Mouse (Mus musculus) embryonic facial prominence, embryonic 15.5 days (tissue): Measurements from ENCODE around the gene Slc1a6. TPM values are rescaled to one million over a fixed set of nuclear protein-coding genes. Genes with fewer than 3 reads are reported as not detected.
"Not testable (repeated sequence)": the region's sequence is repeated elsewhere in the genome, so short reads cannot be mapped to it uniquely, and the experiment has no call there.

Experiments used
- ATAC-seq: fragments of 200-750 bp; cut with Nextera tagmentation; 2 replicates; pipeline ENCODE4 v1.8.0; 2017; ENCODE audit warnings: low read depth, moderate TSS enrichment; ENCODE audit not compliant: insufficient number of reproducible peaks, low FRiP score, low TSS enrichment
- H3K27ac ChIP-seq: fragments of 300-500 bp; sonication (generic); replicated peaks from 2 replicates; pipeline ENCODE4 v1.5.1; 2015; ENCODE audit warnings: mild to moderate bottlenecking, inconsistent platforms
- H3K27me3 ChIP-seq: fragments of 300-500 bp; sonication (generic); 2 replicates; pipeline ENCODE4 v1.6.1; 2015; ENCODE audit warnings: inconsistent platforms
- H3K36me3 ChIP-seq: fragments of 300-500 bp; sonication (generic); 2 replicates; pipeline ENCODE4 v1.6.1; 2015; ENCODE audit warnings: mild to moderate bottlenecking, inconsistent platforms
- H3K4me1 ChIP-seq: fragments of 300-500 bp; sonication (generic); 2 replicates; pipeline ENCODE4 v1.6.1; 2015; ENCODE audit warnings: inconsistent platforms
- H3K4me2 ChIP-seq: fragments of 300-500 bp; sonication (generic); replicated peaks from 2 replicates; pipeline ENCODE4 v1.6.1; 2015; ENCODE audit warnings: mild to moderate bottlenecking, inconsistent platforms
- H3K4me3 ChIP-seq: fragments of 300-500 bp; sonication (generic); replicated peaks from 2 replicates; pipeline ENCODE4 v1.5.1; 2015; ENCODE audit warnings: mild to moderate bottlenecking, inconsistent platforms
- H3K9ac ChIP-seq: fragments of 300-500 bp; sonication (generic); 2 replicates; pipeline ENCODE4 v1.6.1; 2015; ENCODE audit warnings: inconsistent platforms
- H3K9me3 ChIP-seq: fragments of 300-500 bp; sonication (generic); replicated peaks from 2 replicates; pipeline ENCODE4 v1.6.1; 2016; ENCODE audit warnings: inconsistent platforms
- WGBS: fragments of 180-500 bp; shearing (Covaris S2); methylation state at CpG from one replicate; pipeline ENCODE4 v1.1.7; 2015; 5-methylcytosine and 5-hydroxymethylcytosine counted together
- polyA plus RNA-seq: library from polyadenylated mRNA; unstranded; fragments of >200 nt; fragmentation: Nextera tagmentation; extraction: Ambion mirVana; gene quantifications from 2 replicates; pipeline ENCODE4 v1.2.1, GENCODE M21; 2015

The Slc1a6 gene
- polyA plus RNA-seq, 1 experiment from 2014 or later: 1.2 TPM

DNA sequence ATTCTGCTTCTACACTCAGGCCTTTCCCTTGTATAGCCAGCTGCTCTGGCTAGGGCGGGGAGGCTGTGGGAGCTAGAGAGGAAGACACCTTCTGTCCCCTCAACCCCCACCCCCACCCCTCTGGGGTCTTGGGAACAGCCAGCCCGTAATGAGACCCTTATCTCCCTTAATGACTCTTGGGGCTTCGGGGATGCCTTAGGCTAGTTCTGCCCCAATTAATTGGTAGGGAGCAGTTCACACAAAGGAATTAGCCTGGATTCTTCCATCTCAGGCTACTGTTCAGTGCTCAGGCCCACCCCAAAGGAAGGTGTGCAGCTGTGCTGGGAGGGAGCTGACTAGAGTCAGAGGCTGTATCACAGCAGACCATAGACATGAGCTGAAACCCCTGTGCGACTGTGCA, 4.5 kb upstream of the Slc1a6 start:
- no peak for ATAC-seq

GRCm38 (mm10) chr10:78779527-78779926, 769 bp upstream of the Slc1a6 start:
- Histone ChIP-seq H3K27me3 (no peaks in the 10 kb centered on the region), H3K9ac (no peak overlapping the region), H3K36me3 (no peaks in the 10 kb centered on the region), H3K4me3 (peak overlapping the region; percentile 56), H3K4me2 (peak overlapping the region; percentile 96), H3K4me1 (peaks cover 14% of the 10 kb centered on the region), H3K9me3 (no peaks in the 10 kb centered on the region), H3K27ac (no peak overlapping the region)
- no peak for ATAC-seq
- 58% methylated on average over 9 of the region's 9 CpGs for WGBS

More for the DNA sequence above, 4.5 kb upstream of the Slc1a6 start:
- Histone ChIP-seq H3K27ac (no peak overlapping the region), H3K4me1 (peaks cover 13% of the 10 kb centered on the region), H3K9me3 (no peaks in the 10 kb centered on the region), H3K9ac (no peak overlapping the region), H3K4me2 (no peak overlapping the region), H3K27me3 (no peaks in the 10 kb centered on the region), H3K36me3 (no peaks in the 10 kb centered on the region), H3K4me3 (no peak overlapping the region)
- WGBS: 43% methylated on average over 4 of the region's 4 CpGs

- Histone ChIP-seq H3K4me1 (0 out of 2 replicates have a peak, but pooled peaks cover 2% of the 10 kb centered on the region), H3K9me3 (no peaks in the 10 kb centered on the region), H3K27me3 (no peaks in the 10 kb centered on the region), H3K36me3 (no peaks in the 10 kb centered on the region), H3K4me2 (peak overlapping the region; percentile 77), H3K9ac (peak overlapping the region; percentile 39; the same call in 1 of the 2 replicates), H3K27ac (peak overlapping the region; percentile 68), H3K4me3 (peak overlapping the region; percentile 50)
- whole genome bisulfite sequencing: 3% methylated on average over 22 of the region's 22 CpGs
- ATAC-seq: peak; percentile 88
Observed at GRCm38 (mm10) chr10:78787566-78788087, 7.3 kb downstream of the Slc1a6 start.

- Histone ChIP-seq H3K9ac (no peak overlapping the region), H3K27ac (no peak overlapping the region), H3K9me3 (no peaks in the 10 kb centered on the region), H3K4me2 (no peak overlapping the region), H3K36me3 (no peaks in the 10 kb centered on the region), H3K27me3 (no peaks in the 10 kb centered on the region), H3K4me1 (0 out of 2 replicates have a peak, but pooled peaks cover 2% of the 10 kb centered on the region), H3K4me3 (no peak overlapping the region)
- 11% methylated on average over 1 of the region's 1 CpGs for WGBS
- no peak for ATAC-seq
Observed at GRCm38 (mm10) chr10:78790561-78790960, 10.3 kb downstream of the Slc1a6 start.

DNA sequence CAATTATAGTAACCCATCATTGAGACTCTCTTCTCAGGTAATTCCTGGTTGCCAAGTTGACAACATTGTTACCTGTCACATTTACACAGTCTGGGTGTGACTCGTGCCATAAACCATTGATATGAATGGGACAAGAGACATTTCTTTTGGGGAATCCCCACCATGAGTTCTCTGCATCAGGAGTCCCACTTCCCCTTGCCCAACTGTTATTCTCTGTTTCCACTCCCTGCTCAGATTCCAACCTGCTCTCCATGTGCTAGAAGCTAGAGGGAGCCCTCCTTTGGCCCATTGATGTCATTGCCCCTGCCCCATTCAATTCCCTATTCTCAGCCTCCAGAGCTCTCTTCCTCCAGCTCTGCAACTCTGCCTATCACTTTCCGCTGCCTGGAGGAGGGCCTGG, 21.2 kb downstream of the Slc1a6 start:
- H3K9me3 ChIP-seq: no peaks in the 10 kb centered on the region
- 85% methylated on average over 2 of the region's 2 CpGs for WGBS
- no peak overlapping the region for H3K9ac ChIP-seq
- no peaks in the 10 kb centered on the region for H3K36me3 ChIP-seq
- no peak overlapping the region for H3K4me3 ChIP-seq
- H3K4me2 ChIP-seq: no peak overlapping the region
- no peaks in the 10 kb centered on the region for H3K27me3 ChIP-seq
- no peak overlapping the region for H3K27ac ChIP-seq
- ATAC-seq: no peak
- H3K4me1 ChIP-seq: no peaks in the 10 kb centered on the region

GRCm38 (mm10) chr10:78812358-78813060, 32.2 kb downstream of the Slc1a6 start:
- no peak overlapping the region for H3K9ac ChIP-seq
- no peak overlapping the region for H3K4me2 ChIP-seq
- no peak overlapping the region for H3K27ac ChIP-seq
- no peaks in the 10 kb centered on the region for H3K27me3 ChIP-seq
- no peaks in the 10 kb centered on the region for H3K36me3 ChIP-seq
- no peaks in the 10 kb centered on the region for H3K4me1 ChIP-seq
- H3K9me3 ChIP-seq: no peaks in the 10 kb centered on the region
- WGBS: 41% methylated on average over 6 of the region's 6 CpGs
- ATAC-seq: no peak
- H3K4me3 ChIP-seq: no peak overlapping the region

GRCm38 (mm10) chr10:78840456-78840855, 60.2 kb downstream of the Slc1a6 start:
- ATAC-seq, H3K4me3 ChIP-seq, H3K27me3 ChIP-seq, H3K27ac ChIP-seq, H3K4me2 ChIP-seq, H3K4me1 ChIP-seq, H3K36me3 ChIP-seq, H3K9me3 ChIP-seq, H3K9ac ChIP-seq: not testable (repeated sequence)
- 87% methylated on average over 12 of the region's 12 CpGs for WGBS

DNA sequence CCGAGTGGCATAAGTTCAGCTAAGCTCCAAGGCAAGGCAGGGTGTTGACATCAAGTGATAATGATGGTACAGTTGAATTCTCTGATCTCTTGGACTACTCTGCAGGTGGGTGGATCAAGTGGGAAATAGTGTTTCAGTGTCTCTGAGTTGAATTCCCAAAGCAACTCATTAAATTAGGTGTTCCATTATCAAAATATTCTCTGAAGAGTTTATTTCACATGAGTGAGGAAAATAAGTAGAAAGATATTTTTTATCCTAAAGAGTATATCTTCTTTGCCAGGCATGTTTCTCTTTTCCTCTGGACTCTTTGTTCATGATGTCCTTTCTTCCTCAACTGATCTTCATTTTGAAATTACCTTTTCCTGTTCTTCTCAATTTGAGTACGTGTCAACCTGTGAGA, 71.8 kb downstream of the Slc1a6 start, which contains the start of gene Olfr1356:
Gene Olfr1356 (minus strand): TSS at position 101 of the 400 bp plus-strand sequence.
- Histone ChIP-seq H3K9ac (no peak within 1 kb of the TSS), H3K27ac (no peak within 1 kb of the TSS), H3K36me3 (no peaks in the 10 kb centered on the region), H3K4me1 (no peaks in the 10 kb centered on the region), H3K4me3 (no peak within 1 kb of the TSS), H3K4me2 (no peak within 1 kb of the TSS), H3K9me3 (no peaks in the 10 kb centered on the region), H3K27me3 (no peaks in the 10 kb centered on the region)
- no peak for ATAC-seq
- 76% methylated on average over 2 of the region's 2 CpGs for WGBS

Other genes starting within 250 kb of the Slc1a6 start
- 69.2 and 75.6 TPM in 2 replicates for gene Ilvbl, start 206.2 kb upstream of the Slc1a6 start, polyA plus RNA-seq
- gene Syde1, start 188.5 kb upstream of the Slc1a6 start, polyA plus RNA-seq: 18.3 and 20.2 TPM in 2 replicates
- 0.09 TPM in 1 of 2 replicates, not detected in the other for gene Olfr1357, start 162.4 kb upstream of the Slc1a6 start, polyA plus RNA-seq
- 23.5 and 37.2 TPM in 2 replicates for gene Casp14, start 62.2 kb upstream of the Slc1a6 start, polyA plus RNA-seq
- 0.15 TPM in 1 of 2 replicates, not detected in the other for gene Ccdc105, start 27.4 kb upstream of the Slc1a6 start, polyA plus RNA-seq
- not detected in 2 replicates for gene Olfr1356, start 71.7 kb downstream of the Slc1a6 start, polyA plus RNA-seq
- not detected in 2 replicates for gene Olfr1355, start 95.0 kb downstream of the Slc1a6 start, polyA plus RNA-seq
- gene Olfr1354, start 132.7 kb downstream of the Slc1a6 start, polyA plus RNA-seq: not detected in 2 replicates
- not detected in 2 replicates for gene Olfr8, start 170.1 kb downstream of the Slc1a6 start, polyA plus RNA-seq
- gene Olfr1353, start 182.8 kb downstream of the Slc1a6 start, polyA plus RNA-seq: not detected in 2 replicates
- 0.19 TPM in 1 of 2 replicates, not detected in the other for gene Olfr1352, start 200.6 kb downstream of the Slc1a6 start, polyA plus RNA-seq
- gene Olfr1351, start 232.0 kb downstream of the Slc1a6 start, polyA plus RNA-seq: 0.11 TPM in 1 of 2 replicates, not detected in the other
- gene Olfr57, start 248.2 kb downstream of the Slc1a6 start, polyA plus RNA-seq: 0.23 TPM in 1 of 2 replicates, not detected in the other